Mouse (Mus musculus) small intestine, adult 2 months (tissue): ENCODE measurements around the gene Stx4a. TPM values are rescaled to one million over a fixed set of nuclear protein-coding genes. Genes with fewer than 3 reads are reported as not detected.

Experiments used
- H3K27ac ChIP-seq: fragments of 200-500 bp; 2 replicates; pipeline ENCODE4 v1.5.1; 2012; ENCODE audit warnings: low read depth, low read length, control low read depth, inconsistent platforms; ENCODE audit not compliant: insufficient read depth
- H3K27me3 ChIP-seq: fragments of 200-500 bp; 2 replicates; pipeline ENCODE4 v1.6.1; 2012; ENCODE audit warnings: mild to moderate bottlenecking, moderate library complexity, low read length, inconsistent platforms; ENCODE audit not compliant: control insufficient read depth, insufficient read depth
- H3K36me3 ChIP-seq: fragments of 200-500 bp; 2 replicates; pipeline ENCODE4 v1.6.1; 2012; ENCODE audit warnings: mild to moderate bottlenecking, low read length, control low read depth, inconsistent platforms; ENCODE audit not compliant: control insufficient read depth, insufficient read depth
- H3K4me1 ChIP-seq: fragments of 200-500 bp; 2 replicates; pipeline ENCODE4 v1.6.1; 2012; ENCODE audit warnings: low read length, inconsistent platforms, mixed read lengths; ENCODE audit not compliant: control insufficient read depth, insufficient read depth, insufficient read length
- H3K4me3 ChIP-seq: fragments of 200-500 bp; 2 replicates; pipeline ENCODE4 v1.5.1; 2012; ENCODE audit warnings: low read depth, mild to moderate bottlenecking, control low read depth, inconsistent platforms, low read length, moderate library complexity
- CTCF ChIP-seq: fragments of 200-500 bp; IDR thresholded peaks from 2 replicates; pipeline ENCODE4 v1.5.1; 2012; ENCODE audit warnings: low read depth, mild to moderate bottlenecking, control low read depth, inconsistent platforms, low read length, moderate library complexity, mixed read lengths; ENCODE audit not compliant: insufficient replicate concordance, insufficient read length; ENCODE audit errors: extremely low read depth
- POLR2A ChIP-seq: fragments of 200-500 bp; IDR thresholded peaks from 2 replicates; pipeline ENCODE4 v1.6.1; 2012; ENCODE audit warnings: low read depth, mild to moderate bottlenecking, control low read depth, inconsistent platforms, low read length, moderate library complexity
- WGBS: fragments of 180-500 bp; shearing (Covaris S2); methylation state at CpG from one replicate; pipeline ENCODE4 v1.1.7; 2018; 5-methylcytosine and 5-hydroxymethylcytosine counted together
- polyA plus RNA-seq: library from polyadenylated mRNA; depleted of rRNA; stranded (reverse); fragments of >200 nt; gene quantifications from 2 replicates; pipeline ENCODE4 v1.2.3, GENCODE M21; 2012

Gene Stx4a
- polyA plus RNA-seq, 1 experiment: 68.2 TPM

DNA sequence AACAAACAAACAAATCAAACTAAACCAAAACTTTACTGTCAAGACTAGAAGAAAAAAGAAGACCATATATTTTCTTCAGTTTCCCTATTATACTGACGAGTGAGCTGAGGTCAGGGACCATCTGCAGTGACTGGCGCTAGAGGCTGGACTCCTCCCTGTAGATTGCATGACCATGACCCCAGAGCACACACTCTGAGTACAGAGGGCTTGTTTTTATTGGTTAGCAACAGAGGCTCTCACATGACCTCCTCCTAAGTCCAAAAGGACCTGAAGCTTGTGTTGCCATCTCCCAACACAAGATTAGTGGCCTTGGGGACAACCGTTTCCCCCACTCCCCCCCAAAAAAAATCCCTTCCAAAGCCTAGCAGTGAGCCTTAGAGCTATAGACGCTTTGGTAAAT lies 10.3 kb upstream of the Stx4a start:
- WGBS: 33% methylated on average over 4 of the region's 4 CpGs
- no peak overlapping the region for H3K27ac ChIP-seq
- TF ChIP-seq POLR2A (no peak), CTCF (no peak)
- peaks cover 14% of the 10 kb centered on the region for H3K4me1 ChIP-seq
- H3K4me3 ChIP-seq: no peak overlapping the region
- H3K27me3 ChIP-seq: no peaks in the 10 kb centered on the region
- H3K36me3 ChIP-seq: no peaks in the 10 kb centered on the region

- Histone ChIP-seq H3K4me1 (peaks cover 14% of the 10 kb centered on the region), H3K36me3 (no peaks in the 10 kb centered on the region), H3K27ac (no peak overlapping the region), H3K4me3 (no peak overlapping the region), H3K27me3 (no peaks in the 10 kb centered on the region)
- TF ChIP-seq POLR2A: no peak
- no peak for TF ChIP-seq CTCF
- 66% methylated on average over 19 of the region's 19 CpGs for WGBS
Observed at GRCm38 (mm10) chr7:127814241-127814921, 9.7 kb upstream of the Stx4a start.

GRCm38 (mm10) chr7:127815116-127815665 lies 8.9 kb upstream of the Stx4a start:
- Histone ChIP-seq H3K27me3 (no peaks in the 10 kb centered on the region), H3K4me1 (peaks cover 14% of the 10 kb centered on the region), H3K4me3 (no peak overlapping the region), H3K36me3 (no peaks in the 10 kb centered on the region), H3K27ac (no peak overlapping the region)
- 89% methylated on average over 15 of the region's 15 CpGs for WGBS
- no peak for TF ChIP-seq POLR2A
- no peak for TF ChIP-seq CTCF

GRCm38 (mm10) chr7:127815954-127816821 lies 7.9 kb upstream of the Stx4a start:
- Histone ChIP-seq H3K4me3 (no peak overlapping the region), H3K36me3 (no peaks in the 10 kb centered on the region), H3K4me1 (peaks cover 9% of the 10 kb centered on the region), H3K27me3 (no peaks in the 10 kb centered on the region), H3K27ac (no peak overlapping the region)
- 69% methylated on average over 15 of the region's 15 CpGs for WGBS
- TF ChIP-seq POLR2A: no peak
- TF ChIP-seq CTCF: no peak

DNA sequence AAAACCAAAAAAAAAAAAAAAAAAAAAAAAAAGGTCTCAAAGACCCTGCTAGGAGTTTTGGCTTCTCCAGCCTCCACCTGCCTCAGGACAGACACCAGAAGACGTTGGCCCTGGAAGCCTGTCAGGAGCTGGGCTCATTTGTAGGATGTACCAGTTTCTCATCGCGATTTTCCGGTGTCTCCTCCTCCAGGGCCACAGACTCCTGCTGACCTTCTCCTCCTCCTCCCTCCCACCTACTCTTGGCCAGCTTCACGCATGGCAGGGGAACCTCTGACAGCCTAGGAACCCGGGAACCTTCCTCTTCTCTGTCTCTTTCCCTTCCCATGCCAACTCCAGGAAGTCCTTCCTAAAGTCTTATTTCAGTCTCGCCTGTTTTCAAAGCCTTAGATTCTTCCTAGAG lies 7.0 kb upstream of the Stx4a start:
- Histone ChIP-seq H3K4me3 (no peak overlapping the region), H3K27me3 (no peaks in the 10 kb centered on the region), H3K4me1 (peaks cover 7% of the 10 kb centered on the region), H3K36me3 (no peaks in the 10 kb centered on the region), H3K27ac (no peak overlapping the region)
- 80% methylated on average over 7 of the region's 7 CpGs for WGBS
- TF ChIP-seq CTCF: no peak
- TF ChIP-seq POLR2A: no peak

- H3K4me3 ChIP-seq: no peak overlapping the region
- WGBS: 84% methylated on average over 5 of the region's 5 CpGs
- H3K27ac ChIP-seq: no peak overlapping the region
- no peaks in the 10 kb centered on the region for H3K27me3 ChIP-seq
- TF ChIP-seq CTCF (no peak), POLR2A (no peak)
- peaks cover 7% of the 10 kb centered on the region for H3K4me1 ChIP-seq
- no peaks in the 10 kb centered on the region for H3K36me3 ChIP-seq
Observed at GRCm38 (mm10) chr7:127817776-127818175, 6.3 kb upstream of the Stx4a start.
